Mouse (Mus musculus): ENCODE results near the gene Gcg. TPM values are rescaled to one million over a fixed set of nuclear protein-coding genes. Genes with fewer than 3 reads are reported as not detected.

Gcg gene
- total RNA-seq, 2 experiments from 2014 or later = not detected

DNA sequence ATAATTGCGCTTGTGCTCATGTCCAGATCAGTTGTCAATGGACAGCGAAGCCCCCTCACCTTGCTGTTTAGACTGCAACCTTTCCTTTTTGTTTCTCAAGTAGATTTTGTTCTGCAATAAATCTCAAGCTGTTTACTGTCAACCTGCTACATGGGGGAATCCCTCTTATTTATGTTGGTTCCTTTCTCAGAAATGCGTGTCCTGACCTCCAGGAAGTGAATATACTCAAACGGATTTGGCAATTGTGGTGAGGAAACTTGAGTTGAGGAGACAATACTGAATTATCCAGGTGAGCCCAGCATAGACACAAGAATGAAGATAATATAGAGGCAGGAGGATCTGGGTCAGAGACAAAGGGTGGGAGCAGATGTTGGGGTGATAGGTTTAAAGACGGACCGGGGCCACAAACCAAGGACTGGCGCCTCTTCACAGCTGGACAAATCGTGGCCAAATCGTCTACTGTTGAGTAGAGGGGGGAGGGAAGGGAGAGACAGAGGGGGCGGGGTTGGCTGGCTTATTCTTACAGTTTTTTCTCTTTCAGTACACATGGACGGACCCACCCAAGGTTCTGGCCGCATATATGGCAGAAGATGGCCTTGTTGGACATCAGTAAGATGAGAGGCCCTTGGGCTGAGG, 22.5 kb downstream of the Gcg start:
- no peak for DNase-seq
- intact Hi-C loops (cut with DNase I; ENCODE audit: low total_unique reads) = no loop called here

DNA sequence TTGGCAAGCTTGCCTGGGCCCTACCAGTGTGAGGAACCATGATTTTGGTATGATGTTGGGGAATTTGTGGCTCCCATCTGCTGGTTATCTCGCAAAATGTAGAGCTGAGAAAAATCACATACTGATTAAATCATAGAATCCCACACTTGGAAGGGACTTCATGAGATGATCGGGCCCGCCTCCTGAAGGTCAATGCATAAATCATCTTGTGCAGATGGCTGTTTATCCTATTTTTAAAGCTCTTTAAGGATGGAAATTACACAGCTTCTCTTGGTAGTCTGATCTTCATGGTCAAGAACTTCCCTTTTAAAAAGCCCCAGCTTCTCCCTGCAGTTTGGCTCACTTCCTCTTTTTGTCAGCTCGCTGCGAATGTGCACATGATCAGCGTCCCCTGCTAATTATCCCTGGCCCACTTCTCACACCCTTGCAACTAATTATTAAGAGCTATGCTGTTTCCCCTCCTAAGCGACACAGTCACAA, 23.2 kb downstream of the Gcg start:
- no peak for DNase-seq
- intact Hi-C loops (cut with DNase I; ENCODE audit: low total_unique reads) = no loop called here

DNA sequence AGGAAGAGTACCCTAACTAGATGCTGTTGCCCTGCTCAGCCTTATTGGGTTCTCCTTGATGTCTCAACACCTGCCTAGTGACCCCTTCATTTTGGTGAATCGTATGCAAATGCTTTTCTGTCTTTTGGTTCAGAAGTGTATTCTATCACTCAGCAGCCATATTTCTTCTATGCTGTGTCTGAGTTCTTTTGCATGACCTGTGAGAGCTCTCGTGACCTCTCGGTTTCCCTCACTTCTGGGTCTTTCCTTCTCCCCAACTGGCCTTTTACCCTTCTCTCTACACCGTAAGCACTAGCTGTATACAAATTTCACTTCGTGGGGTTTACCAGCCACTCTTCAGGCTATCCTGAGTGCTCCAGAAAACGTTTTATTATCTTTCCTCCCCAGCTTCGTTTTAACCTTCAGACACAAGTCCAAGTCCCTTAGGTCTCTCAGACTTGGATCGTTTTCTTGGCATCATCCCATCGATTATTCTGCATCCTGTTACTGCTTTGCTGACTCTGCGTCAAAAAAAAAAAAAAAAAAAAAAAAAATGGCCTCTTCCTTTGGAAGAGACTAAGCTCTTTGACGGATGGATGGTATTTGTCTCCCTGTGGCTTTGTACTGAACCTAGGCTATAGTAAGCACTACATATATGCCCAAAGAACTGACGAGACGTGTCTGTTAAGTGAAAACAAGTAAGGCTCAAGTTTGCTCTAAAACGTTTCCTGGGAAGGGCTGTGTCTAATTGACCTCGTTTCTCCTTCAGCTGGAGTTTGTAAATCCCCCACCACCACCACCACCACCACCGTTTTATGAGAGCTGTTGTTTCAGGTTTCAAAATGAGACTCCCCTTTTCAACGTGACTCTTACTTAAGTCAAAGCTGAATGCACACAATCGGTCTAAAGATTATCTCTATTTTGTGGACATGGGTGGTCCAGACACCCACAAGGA, 23.9 kb downstream of the Gcg start:
- intact Hi-C loops (cut with DNase I; ENCODE audit: low total_unique reads) = loop anchor here (5.0 kb wide), 1 partner anchor 107 kb away; no protein-coding TSS in a partner anchor
- no peak for DNase-seq

DNA sequence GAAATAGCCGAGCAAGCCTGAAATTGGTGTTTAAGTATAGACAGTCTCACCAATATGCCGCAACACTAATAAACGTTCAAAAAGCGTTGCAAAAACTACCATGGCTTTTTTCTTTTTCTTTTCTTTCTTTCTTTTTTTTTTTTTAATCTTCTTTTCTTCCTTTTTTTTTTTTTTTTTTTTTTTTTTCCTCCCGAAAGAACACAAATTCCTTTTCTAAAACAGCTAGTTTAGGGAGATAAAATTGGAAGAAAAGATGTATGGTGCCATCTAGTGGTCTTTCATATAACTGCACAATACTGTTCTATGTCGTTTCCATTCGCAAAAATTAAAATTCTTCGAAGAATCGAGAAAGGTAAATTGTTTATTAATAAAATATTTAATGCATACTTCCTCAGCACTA, 25.4 kb downstream of the Gcg start:
- intact Hi-C loops (cut with DNase I; ENCODE audit: low total_unique reads) = loop anchor here (5.0 kb wide), 1 partner anchor 106 kb away; no protein-coding TSS in a partner anchor
- no peak for DNase-seq

DNA sequence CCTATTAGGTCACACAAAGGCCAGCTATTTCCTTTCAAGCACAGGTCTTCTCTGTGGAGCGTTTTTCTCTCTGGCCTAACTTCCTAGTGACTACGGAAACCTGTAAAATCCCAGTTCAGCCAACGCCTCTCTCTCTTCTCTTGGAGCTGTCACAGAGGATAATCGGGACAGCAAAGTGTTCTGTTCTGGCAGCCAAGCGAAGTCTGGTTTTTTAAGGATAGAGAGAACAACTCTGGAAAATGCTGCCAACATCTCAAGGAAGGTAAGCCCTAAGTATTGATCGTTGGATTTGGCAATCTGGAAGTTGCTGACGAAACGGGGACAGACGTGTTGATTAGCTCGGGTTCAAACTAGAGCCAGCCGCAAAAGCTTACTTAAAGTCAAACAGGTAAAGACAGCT, 28.5 kb downstream of the Gcg start:
- DNase-seq = no peak
- intact Hi-C loops (cut with DNase I; ENCODE audit: low total_unique reads) = loop anchor here (2.0 to 5.0 kb wide), 2 partner anchors 74 to 103 kb away; no protein-coding TSS in a partner anchor

DNA sequence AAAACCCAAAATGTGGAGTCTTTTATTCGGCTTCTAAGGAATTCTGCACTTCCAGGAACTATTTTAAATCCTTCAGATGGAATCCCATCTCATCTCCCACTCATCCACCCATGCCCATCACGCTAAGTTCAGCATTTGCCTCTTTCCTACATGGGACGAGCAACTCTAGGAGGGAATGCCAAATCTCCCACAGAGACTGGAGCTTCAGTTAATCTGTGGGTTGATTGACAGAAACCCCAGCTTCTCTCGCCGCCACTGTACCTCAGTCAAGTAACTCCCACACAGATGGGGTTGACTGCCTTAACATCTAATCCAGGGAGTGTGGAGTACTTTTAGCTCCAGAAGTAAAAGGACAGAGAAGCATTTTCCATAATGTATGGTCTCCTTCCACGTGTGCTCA, 29.4 kb downstream of the Gcg start:
- intact Hi-C loops (cut with DNase I; ENCODE audit: low total_unique reads) = loop anchor here (2.0 kb wide), 1 partner anchor 73 kb away; no protein-coding TSS in a partner anchor
- no peak for DNase-seq

DNA sequence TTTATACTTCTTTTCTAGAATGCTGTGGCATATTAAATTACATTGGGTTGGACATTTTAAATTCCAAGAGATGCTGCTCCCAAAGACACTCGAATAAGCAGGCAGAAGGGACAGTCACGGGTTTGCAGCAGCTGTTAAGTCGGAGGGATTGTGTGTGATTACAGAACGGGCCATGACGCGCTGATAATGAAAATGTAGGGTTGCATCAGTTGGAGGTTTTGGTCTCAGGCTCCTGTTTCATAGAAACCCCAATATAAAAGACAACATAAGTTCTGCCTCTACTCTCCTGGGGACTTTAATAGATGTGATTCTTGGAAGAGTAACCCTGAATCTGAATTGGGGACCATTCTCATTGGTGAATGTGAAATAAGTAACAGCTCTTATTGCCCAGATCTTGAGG, 33.1 kb downstream of the Gcg start:
- intact Hi-C loops (cut with DNase I; ENCODE audit: low total_unique reads) = no loop called here
- DNase-seq = no peak

DNA sequence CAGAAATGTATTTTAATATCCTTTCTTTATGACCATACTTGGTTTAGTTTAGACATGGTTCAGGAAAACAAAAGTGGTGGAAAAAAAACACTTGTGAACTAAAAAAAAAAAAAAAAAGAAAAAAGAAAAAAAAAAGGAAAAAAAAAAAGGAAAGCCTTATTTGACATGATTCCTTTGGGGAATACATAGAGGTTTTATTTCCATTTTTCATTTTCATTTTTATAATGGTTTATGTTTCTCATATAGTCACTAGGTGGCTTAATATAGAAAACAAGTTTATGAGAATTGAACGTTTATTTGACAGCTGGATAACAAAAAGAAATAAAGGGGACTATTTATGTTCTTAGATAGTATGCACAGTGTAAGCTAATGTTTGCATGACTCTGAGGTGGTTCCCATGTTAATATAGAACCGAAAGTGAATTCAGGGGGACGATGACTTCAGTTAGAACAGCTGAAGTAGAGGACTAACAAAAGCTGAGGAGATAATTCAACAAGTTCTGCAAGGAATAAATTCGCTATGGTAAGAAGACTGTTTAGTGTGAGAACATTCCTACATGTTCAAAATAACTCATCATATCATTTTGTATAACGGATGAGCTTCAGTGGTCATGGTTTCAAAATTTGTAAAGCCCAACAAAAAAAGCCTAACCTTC, 33.6 kb downstream of the Gcg start:
- intact Hi-C loops (cut with DNase I; ENCODE audit: low total_unique reads) = loop anchor here (10.0 kb wide), 1 partner anchor 475 kb away; no protein-coding TSS in a partner anchor
- no peak for DNase-seq

DNA sequence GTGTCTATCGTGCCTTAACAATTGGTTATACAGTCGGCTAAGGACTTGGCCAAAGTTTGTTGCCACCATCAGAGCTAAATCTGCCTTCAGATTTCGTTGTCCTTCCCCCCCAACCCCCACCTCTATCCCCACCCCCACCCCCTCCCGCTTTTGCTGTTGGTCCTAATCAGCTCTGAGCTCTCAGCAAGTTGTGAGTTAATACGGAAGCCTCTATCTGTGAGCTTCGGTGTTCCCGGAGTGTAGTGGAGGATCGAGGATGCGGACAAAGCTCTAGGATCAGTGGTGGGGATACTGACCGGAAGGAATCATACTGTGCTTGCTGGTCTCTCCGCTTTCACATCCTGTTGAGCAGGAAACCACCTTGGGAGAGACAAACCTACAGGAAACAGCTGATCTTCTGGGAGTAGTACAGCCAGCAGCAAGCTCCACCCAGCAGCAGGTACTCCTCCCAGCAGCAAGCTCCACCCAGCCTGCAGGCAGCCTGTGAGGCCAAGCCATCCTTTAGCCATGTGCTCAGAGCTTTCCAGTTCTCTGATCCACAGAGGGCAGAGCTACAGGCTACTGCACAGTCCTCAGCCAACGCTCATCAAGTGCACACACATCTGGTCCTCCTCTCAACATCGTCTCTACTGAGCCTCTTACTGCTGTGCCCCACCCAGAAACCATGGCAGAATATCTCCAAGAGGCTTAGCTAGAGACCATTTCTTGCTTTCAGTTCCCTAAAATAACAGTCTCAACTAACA, 42.5 kb downstream of the Gcg start:
- intact Hi-C loops (cut with DNase I; ENCODE audit: low total_unique reads) = loop anchor here (10.0 kb wide), 1 partner anchor 466 kb away; no protein-coding TSS in a partner anchor
- DNase-seq = peak; percentile 33

DNA sequence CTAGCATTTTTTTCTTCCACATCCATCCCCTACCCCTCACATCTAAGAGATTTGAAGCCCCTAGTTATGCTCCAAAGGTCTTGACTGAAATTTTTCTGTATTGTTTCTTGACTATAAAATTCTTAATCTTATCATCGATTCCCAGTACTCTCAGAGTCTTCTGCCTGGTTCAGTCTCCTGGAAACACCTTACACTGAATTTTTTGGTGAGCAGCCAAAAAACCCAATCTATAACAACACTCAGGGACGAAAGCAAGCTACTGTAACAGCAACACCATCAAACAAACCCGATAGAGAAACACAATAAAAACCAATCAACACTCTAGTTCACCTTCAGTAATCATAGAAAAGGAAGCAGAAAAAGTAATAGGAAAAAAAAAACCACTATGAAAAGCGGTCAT, 43.4 kb downstream of the Gcg start:
- intact Hi-C loops (cut with DNase I; ENCODE audit: low total_unique reads) = loop anchor here (10.0 kb wide), 1 partner anchor 465 kb away; no protein-coding TSS in a partner anchor
- DNase-seq = no peak

DNA sequence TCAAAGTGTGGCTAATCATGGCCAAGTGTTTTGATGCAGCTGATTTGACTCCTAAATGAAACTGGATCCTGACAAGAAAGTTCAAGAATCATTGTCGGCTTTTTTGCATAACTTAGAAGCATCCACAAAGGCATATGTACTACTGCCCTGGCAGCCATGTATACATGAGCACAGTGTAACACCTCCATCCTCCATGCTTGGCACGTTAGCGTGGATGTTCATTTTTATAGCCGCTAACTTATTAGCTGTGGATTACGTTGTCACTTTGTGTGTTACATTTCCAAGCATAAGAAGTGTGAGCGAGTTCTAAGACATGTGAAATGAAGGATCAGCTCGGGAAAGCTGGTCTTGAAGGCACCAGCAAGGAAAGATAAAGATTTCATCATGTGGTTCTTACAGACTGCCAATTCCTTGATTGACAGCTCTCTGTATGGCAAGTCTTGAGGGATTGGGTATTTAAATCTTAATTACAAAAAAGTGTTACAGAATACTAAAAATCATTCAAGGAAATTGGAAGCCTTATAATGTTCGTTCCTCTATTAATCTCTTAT, 52.1 kb downstream of the Gcg start:
- intact Hi-C loops (cut with DNase I; ENCODE audit: low total_unique reads) = no loop called here
- DNase-seq = no peak

DNA sequence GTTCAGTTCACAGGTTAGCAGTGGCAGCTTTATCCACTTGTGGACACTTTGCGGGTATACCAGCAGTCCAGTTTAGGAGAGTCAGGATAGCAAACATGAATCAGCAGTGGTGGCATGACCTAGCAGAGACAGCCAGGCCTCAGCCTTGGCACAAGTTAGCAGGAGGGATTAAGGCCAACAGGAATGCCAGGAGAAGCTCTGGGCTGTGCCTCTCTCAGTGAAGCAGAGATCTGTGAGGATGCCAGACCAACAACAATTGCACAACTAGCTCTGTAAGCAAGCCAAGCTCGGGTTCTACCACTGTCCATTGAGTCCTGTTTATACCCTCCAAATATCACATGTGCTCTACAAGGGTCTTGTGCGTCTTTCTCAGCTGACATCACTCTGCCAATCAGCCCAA, 57.5 kb downstream of the Gcg start:
- intact Hi-C loops (cut with DNase I; ENCODE audit: low total_unique reads) = no loop called here
- peak; percentile 25 for DNase-seq

Other genes with a start within 250 kb of the Gcg start
- 1 to 10 TPM; 3.7 to 7.3 TPM for gene Dpp4, start 71.4 kb downstream of the Gcg start, total RNA-seq (2021)
- 10 to 100 TPM; 15.6 to 19.3 TPM for gene Fap, start 90.4 kb upstream of the Gcg start, total RNA-seq (2021)
- gene Ifih1, start 162.6 kb upstream of the Gcg start, total RNA-seq (2021) = 1 to 10 TPM; 1.9 to 2.7 TPM
- 1 to 10 TPM; 2.5 to 2.7 TPM for gene Gca, start 180.6 kb upstream of the Gcg start, total RNA-seq (2021)

All from gastrocnemius, postnatal 14 days (tissue).